ENCODE assay signal across 8 mouse cellular contexts in genomic region chr8:71709800-71710446, GRCm38 (mm10). TPM values are rescaled to one million over a fixed set of nuclear protein-coding genes. Genes with fewer than 3 reads are reported as not detected.
A peak's percentile ranks its signal among the peaks of the same experiment; 100 is the strongest.
DNase-seq lines count a peak whose midpoint lies in the region; ATAC-seq and TF ChIP-seq lines count a peak whose summit lies in the region.

No protein-coding gene starts in this region.

- no peak; the same call in 1 of the 2 replicates for TF ChIP-seq POLR2A in bone marrow, adult 2 months (IDR thresholded peaks at IDR 0.05; ENCODE audit: borderline replicate concordance, control insufficient read depth, low read depth, low read length)
- TF ChIP-seq POLR2A in embryonic fibroblast, embryonic 13.5 days (IDR thresholded peaks at IDR 0.05; ENCODE audit: low read depth, low read length) = no peak

- no peaks in the 10 kb centered on the region for H3K9me3 ChIP-seq in heart, embryonic 15.5 days (replicated peaks)
- H3K9me3 ChIP-seq in liver, embryonic 13.5 days (replicated peaks) = no peaks in the 10 kb centered on the region
- H3K9me3 ChIP-seq in stomach, postnatal 0 days (ENCODE audit: control insufficient read depth, low read length) = no peaks in the 10 kb centered on the region

- peak; percentile 25 for ATAC-seq in heart, embryonic 15.5 days (replicated peaks; ENCODE audit: insufficient number of reproducible peaks, insufficient read depth, low FRiP score, low read depth)
- ATAC-seq in liver, embryonic 13.5 days (ENCODE audit: low read depth) = peak; percentile 66
- ATAC-seq in stomach, postnatal 0 days (ENCODE audit: low FRiP score, low TSS enrichment) = peak; percentile 85

- H3K4me3 ChIP-seq in C2C12 (ENCODE audit: insufficient read depth, poor library complexity, severe bottlenecking) = no peak overlapping the region
- H3K4me3 ChIP-seq in bone marrow, adult 2 months (replicated peaks; ENCODE audit: control insufficient read depth, low read depth, low read length) = no peak overlapping the region
- no peak overlapping the region for H3K4me3 ChIP-seq in embryonic fibroblast, embryonic 13.5 days (ENCODE audit: insufficient read depth, low read length)
- peak overlapping the region; percentile 21 for H3K4me3 ChIP-seq in heart, embryonic 15.5 days
- no peak overlapping the region for H3K4me3 ChIP-seq in liver, embryonic 13.5 days (replicated peaks)
- peak overlapping the region; percentile 8; the same call in 1 of the 2 replicates for H3K4me3 ChIP-seq in stomach, postnatal 0 days (ENCODE audit: low read depth, low read length)

- no peaks in the 10 kb centered on the region for H3K36me3 ChIP-seq in C2C12 (ENCODE audit: control insufficient read depth, insufficient read depth)
- H3K36me3 ChIP-seq in heart, embryonic 15.5 days = no peaks in the 10 kb centered on the region
- peaks cover 22% of the 10 kb centered on the region for H3K36me3 ChIP-seq in liver, embryonic 13.5 days
- H3K36me3 ChIP-seq in stomach, postnatal 0 days (ENCODE audit: control insufficient read depth, insufficient read depth, low read length) = no peaks in the 10 kb centered on the region

- H3K79me2 ChIP-seq in C2C12 (ENCODE audit: control insufficient read depth, insufficient read depth) = no peaks in the 10 kb centered on the region

- peak; percentile 81 to 92 for DNase-seq in kidney, postnatal 25 days
- DNase-seq in liver, embryonic 13.5 days = peak; percentile 70
- DNase-seq in neural tube, embryonic 10.5 days (ENCODE audit: extremely low spot score, low spot score) = peak; percentile 88
- DNase-seq in stomach, postnatal 0 days (ENCODE audit: low spot score) = peak; percentile 94

- H3K4me1 ChIP-seq in bone marrow, adult 2 months (ENCODE audit: control insufficient read depth, insufficient read depth, low read length) = no peaks in the 10 kb centered on the region
- H3K4me1 ChIP-seq in embryonic fibroblast, embryonic 13.5 days (ENCODE audit: control insufficient read depth, insufficient read depth, low read length) = no peaks in the 10 kb centered on the region
- H3K4me1 ChIP-seq in heart, embryonic 15.5 days (replicated peaks) = 0 out of 2 replicates have a peak, but pooled peaks cover 6% of the 10 kb centered on the region
- peaks cover 17% of the 10 kb centered on the region for H3K4me1 ChIP-seq in liver, embryonic 13.5 days (replicated peaks)
- H3K4me1 ChIP-seq in stomach, postnatal 0 days (replicated peaks; ENCODE audit: control insufficient read depth, insufficient read depth) = no peaks in the 10 kb centered on the region

- H3K27me3 ChIP-seq in C2C12 (ENCODE audit: control insufficient read depth, insufficient read depth, insufficient read length) = peaks cover 37% of the 10 kb centered on the region
- H3K27me3 ChIP-seq in heart, embryonic 15.5 days = peaks cover 58% of the 10 kb centered on the region
- H3K27me3 ChIP-seq in liver, embryonic 13.5 days = peaks cover 19% of the 10 kb centered on the region
- no peaks in the 10 kb centered on the region for H3K27me3 ChIP-seq in stomach, postnatal 0 days (ENCODE audit: control insufficient read depth, insufficient read depth, low read length)

- WGBS in bone marrow, adult 2 months = 62% methylated on average over 25 of the region's 25 CpGs
- WGBS in heart, embryonic 15.5 days = 20% methylated on average over 25 of the region's 25 CpGs
- WGBS in liver, embryonic 13.5 days (ENCODE audit: insufficient replicate concordance) = 25% methylated on average over 25 of the region's 25 CpGs
- 22% methylated on average over 25 of the region's 25 CpGs for WGBS in stomach, postnatal 0 days

- no peak overlapping the region for H3K9ac ChIP-seq in heart, embryonic 15.5 days
- no peak overlapping the region for H3K9ac ChIP-seq in liver, embryonic 13.5 days
- no peak overlapping the region for H3K9ac ChIP-seq in stomach, postnatal 0 days (ENCODE audit: low read length)

- peak overlapping the region; percentile 51 for H3K4me2 ChIP-seq in heart, embryonic 15.5 days
- peak overlapping the region; percentile 49 for H3K4me2 ChIP-seq in liver, embryonic 13.5 days
- peak overlapping the region; percentile 45 for H3K4me2 ChIP-seq in stomach, postnatal 0 days (replicated peaks; ENCODE audit: low read depth)

- peak; percentile 29 for TF ChIP-seq CTCF in C2C12 (IDR thresholded peaks at IDR 0.05; ENCODE audit: control insufficient read depth, insufficient read depth, insufficient read length)
- peak; percentile 84 for TF ChIP-seq CTCF in bone marrow, adult 2 months (IDR thresholded peaks at IDR 0.05; ENCODE audit: control insufficient read depth, insufficient read depth, low read length)
- peak; percentile 92; the same call in 1 of the 2 replicates for TF ChIP-seq CTCF in embryonic fibroblast, embryonic 13.5 days (IDR thresholded peaks at IDR 0.05; ENCODE audit: borderline replicate concordance, insufficient read depth, low read length)
- peak; percentile 83 for TF ChIP-seq CTCF in stomach, postnatal 0 days (IDR thresholded peaks at IDR 0.05; ENCODE audit: low read depth)

- no peak overlapping the region for H3ac ChIP-seq in C2C12 (ENCODE audit: control insufficient read depth, insufficient read length, low read depth)

- no peak overlapping the region for H3K27ac ChIP-seq in bone marrow, adult 2 months (ENCODE audit: control insufficient read depth, insufficient read depth, low read depth, low read length, poor library complexity)
- no peak overlapping the region for H3K27ac ChIP-seq in embryonic fibroblast, embryonic 13.5 days (ENCODE audit: insufficient read depth, low read length)
- H3K27ac ChIP-seq in heart, embryonic 15.5 days = no peak overlapping the region
- H3K27ac ChIP-seq in liver, embryonic 13.5 days = no peak overlapping the region
- no peak overlapping the region for H3K27ac ChIP-seq in stomach, postnatal 0 days (replicated peaks)

- H3K79me3 ChIP-seq in C2C12 (ENCODE audit: low read depth) = no peaks in the 10 kb centered on the region

- TF ChIP-seq EP300 in stomach, postnatal 0 days (optimal IDR thresholded peaks at IDR 0.05) = no peak

TF ChIP-seq in C2C12, 6 proteins besides CTCF, POLR2A, EP300 and RAD21:
- TF ChIP-seq MYOG (IDR thresholded peaks at IDR 0.05; ENCODE audit: control insufficient read depth, extremely low read depth, insufficient read length) (no peak), MYOD1 (IDR thresholded peaks at IDR 0.05; ENCODE audit: control insufficient read depth, insufficient read length, low read depth) (no peak), FOSL1 (IDR thresholded peaks at IDR 0.05; ENCODE audit: insufficient read depth, low read length, poor library complexity, severe bottlenecking) (no peak), MAX (IDR thresholded peaks at IDR 0.05) (no peak), CEBPB (IDR thresholded peaks at IDR 0.05; ENCODE audit: low read depth) (no peak), USF1 (IDR thresholded peaks at IDR 0.05; ENCODE audit: low read depth) (no peak)

RNA-seq across cellular contexts. Expression of gene B3gnt3, which starts 8.3 kb away (rescaled TPM):
- 0.02 TPM for polyA plus RNA-seq in C2C12 (2012; fragmentation: generic; extraction: Trizol)
- polyA plus RNA-seq in bone marrow, adult 2 months (2011; ENCODE audit: insufficient read depth, insufficient read length, low replicate concordance, missing spikeins) = 1.3 and 2.3 TPM in 2 replicates
- 0.67 and 1.1 TPM in 2 replicates for polyA plus RNA-seq in embryonic fibroblast, embryonic 13.5 days (2011; ENCODE audit: insufficient read length, low read depth, missing spikeins)
- 3.4 and 4.0 TPM in 2 replicates for polyA plus RNA-seq in heart, embryonic 15.5 days (2015; fragmentation: Nextera tagmentation; extraction: Ambion mirVana)
- 3.5 and 3.7 TPM in 2 replicates for polyA plus RNA-seq in liver, embryonic 13.5 days (2015; fragmentation: Nextera tagmentation; extraction: Ambion mirVana)
- polyA plus RNA-seq in stomach, postnatal 0 days (2015; fragmentation: Nextera tagmentation; extraction: Ambion mirVana) = 35.9 and 36.9 TPM in 2 replicates

RNA-seq across cellular contexts. Expression of gene Fcho1, which starts 15.6 kb away (rescaled TPM):
- polyA plus RNA-seq in C2C12 (2012; fragmentation: generic; extraction: Trizol) = not detected
- polyA plus RNA-seq in bone marrow, adult 2 months (2011; ENCODE audit: insufficient read depth, insufficient read length, low replicate concordance, missing spikeins) = 79.3 and 144 TPM in 2 replicates
- not detected in 2 replicates for polyA plus RNA-seq in embryonic fibroblast, embryonic 13.5 days (2011; ENCODE audit: insufficient read length, low read depth, missing spikeins)
- polyA plus RNA-seq in heart, embryonic 15.5 days (2015; fragmentation: Nextera tagmentation; extraction: Ambion mirVana) = 1.9 and 13.2 TPM in 2 replicates
- polyA plus RNA-seq in liver, embryonic 13.5 days (2015; fragmentation: Nextera tagmentation; extraction: Ambion mirVana) = 16.6 and 16.9 TPM in 2 replicates
- 4.8 and 5.9 TPM in 2 replicates for polyA plus RNA-seq in stomach, postnatal 0 days (2015; fragmentation: Nextera tagmentation; extraction: Ambion mirVana)

RNA-seq across cellular contexts. Expression of gene Insl3, which starts 20.9 kb away (rescaled TPM):
- polyA plus RNA-seq in C2C12 (2012; fragmentation: generic; extraction: Trizol) = 0.14 TPM
- 10.2 and 16.7 TPM in 2 replicates for polyA plus RNA-seq in bone marrow, adult 2 months (2011; ENCODE audit: insufficient read depth, insufficient read length, low replicate concordance, missing spikeins)
- 1.4 TPM in 1 of 2 replicates, not detected in the other for polyA plus RNA-seq in embryonic fibroblast, embryonic 13.5 days (2011; ENCODE audit: insufficient read length, low read depth, missing spikeins)
- polyA plus RNA-seq in heart, embryonic 15.5 days (2015; fragmentation: Nextera tagmentation; extraction: Ambion mirVana) = 1.7 and 3.8 TPM in 2 replicates
- 0.67 and 1.1 TPM in 2 replicates for polyA plus RNA-seq in liver, embryonic 13.5 days (2015; fragmentation: Nextera tagmentation; extraction: Ambion mirVana)
- polyA plus RNA-seq in stomach, postnatal 0 days (2015; fragmentation: Nextera tagmentation; extraction: Ambion mirVana) = 1.9 and 2.6 TPM in 2 replicates

RNA-seq across cellular contexts. Expression of gene Jak3, which starts 33.8 kb away (rescaled TPM):
- 1.2 TPM for polyA plus RNA-seq in C2C12 (2012; fragmentation: generic; extraction: Trizol)
- 7.5 and 15.6 TPM in 2 replicates for polyA plus RNA-seq in bone marrow, adult 2 months (2011; ENCODE audit: insufficient read depth, insufficient read length, low replicate concordance, missing spikeins)
- 5.0 and 6.1 TPM in 2 replicates for polyA plus RNA-seq in embryonic fibroblast, embryonic 13.5 days (2011; ENCODE audit: insufficient read length, low read depth, missing spikeins)
- polyA plus RNA-seq in heart, embryonic 15.5 days (2015; fragmentation: Nextera tagmentation; extraction: Ambion mirVana) = 6.9 and 11.4 TPM in 2 replicates
- 5.7 and 6.1 TPM in 2 replicates for polyA plus RNA-seq in liver, embryonic 13.5 days (2015; fragmentation: Nextera tagmentation; extraction: Ambion mirVana)
- 4.6 and 5.4 TPM in 2 replicates for polyA plus RNA-seq in stomach, postnatal 0 days (2015; fragmentation: Nextera tagmentation; extraction: Ambion mirVana)

RNA-seq across cellular contexts. Expression of gene Unc13a, which starts 38.4 kb away (rescaled TPM):
- polyA plus RNA-seq in C2C12 (2012; fragmentation: generic; extraction: Trizol) = 1.5 TPM
- polyA plus RNA-seq in bone marrow, adult 2 months (2011; ENCODE audit: insufficient read depth, insufficient read length, low replicate concordance, missing spikeins) = 0.18 TPM in 1 of 2 replicates, not detected in the other
- 1.9 and 2.6 TPM in 2 replicates for polyA plus RNA-seq in embryonic fibroblast, embryonic 13.5 days (2011; ENCODE audit: insufficient read length, low read depth, missing spikeins)
- polyA plus RNA-seq in heart, embryonic 15.5 days (2015; fragmentation: Nextera tagmentation; extraction: Ambion mirVana) = 0.49 and 0.75 TPM in 2 replicates
- polyA plus RNA-seq in liver, embryonic 13.5 days (2015; fragmentation: Nextera tagmentation; extraction: Ambion mirVana) = 0.20 TPM in 2 replicates
- 0.46 and 0.52 TPM in 2 replicates for polyA plus RNA-seq in stomach, postnatal 0 days (2015; fragmentation: Nextera tagmentation; extraction: Ambion mirVana)

Comparison
In these comparisons a context has a peak if more than half of its experiments do, and no peak if none do; other contexts are left out.
1. H3K4me3 ChIP-seq: peak in heart, embryonic 15.5 days (single experiment) and stomach, postnatal 0 days (single experiment); none in C2C12 (single experiment), bone marrow, adult 2 months (single experiment), embryonic fibroblast, embryonic 13.5 days (single experiment) and liver, embryonic 13.5 days (single experiment).
2. CTCF ChIP-seq: peak in every context shown above with its lines; median percentile 92 in embryonic fibroblast, embryonic 13.5 days; 84 in bone marrow, adult 2 months; 83 in stomach, postnatal 0 days; 29 in C2C12.
3. ATAC-seq: peak in every context shown above with its lines; median percentile 85 in stomach, postnatal 0 days; 66 in liver, embryonic 13.5 days; 25 in heart, embryonic 15.5 days.
4. Peak in every context shown above with its lines, with median percentiles within 50 percentile points of each other: H3K4me2 ChIP-seq and DNase-seq.